Mouse (Mus musculus) layer of hippocampus, adult 18-20 months (tissue): ENCODE results near the gene Gm14781. TPM values are rescaled to one million over a fixed set of nuclear protein-coding genes. Genes with fewer than 3 reads are reported as not detected.
"Not testable (repeated sequence)": the region's sequence is repeated elsewhere in the genome, so short reads cannot be mapped to it uniquely, and the experiment has no call there.

Experiments used
- DNase-seq, 2 experiments: peaks; one replicate each; pipeline ENCODE4 v3.0.0; 2022; ENCODE audit warnings: low spot score in 2 of 2
- long read RNA-seq: library from polyadenylated mRNA; stranded (forward); transcript quantifications from one replicate; pipeline ENCODE4 v2.0.0, GENCODE M21; 2021
- total RNA-seq, 2 experiments: library from RNA; stranded (reverse); gene quantifications; 2 replicates each; pipeline ENCODE4 v1.2.3; 2021

Gm14781 gene
- total RNA-seq = not detected
- long read RNA-seq = 0 reads

DNA sequence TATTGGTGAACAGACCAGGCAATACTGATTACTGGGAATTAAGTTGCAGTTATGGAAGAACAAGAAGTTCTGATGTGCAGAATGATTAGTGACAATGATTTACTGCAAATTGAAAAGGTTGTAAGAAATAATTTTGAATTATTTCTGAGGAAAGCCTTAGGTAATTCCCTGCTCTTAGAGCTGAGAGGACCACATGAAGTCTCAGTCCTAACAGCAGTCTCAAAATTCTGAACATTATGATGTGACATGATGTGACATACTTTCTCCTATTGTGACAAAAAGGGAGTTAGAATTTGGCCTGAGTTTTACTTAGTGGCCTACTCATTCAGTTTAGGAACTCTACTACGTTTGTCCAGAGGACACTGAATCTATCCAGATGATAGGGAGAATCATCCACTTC, at the start of gene Gm14781:
TSS of gene Gm14781 (plus strand) at position 301 of the 400 bp plus-strand sequence.
- DNase-seq = not testable (repeated sequence)

DNA sequence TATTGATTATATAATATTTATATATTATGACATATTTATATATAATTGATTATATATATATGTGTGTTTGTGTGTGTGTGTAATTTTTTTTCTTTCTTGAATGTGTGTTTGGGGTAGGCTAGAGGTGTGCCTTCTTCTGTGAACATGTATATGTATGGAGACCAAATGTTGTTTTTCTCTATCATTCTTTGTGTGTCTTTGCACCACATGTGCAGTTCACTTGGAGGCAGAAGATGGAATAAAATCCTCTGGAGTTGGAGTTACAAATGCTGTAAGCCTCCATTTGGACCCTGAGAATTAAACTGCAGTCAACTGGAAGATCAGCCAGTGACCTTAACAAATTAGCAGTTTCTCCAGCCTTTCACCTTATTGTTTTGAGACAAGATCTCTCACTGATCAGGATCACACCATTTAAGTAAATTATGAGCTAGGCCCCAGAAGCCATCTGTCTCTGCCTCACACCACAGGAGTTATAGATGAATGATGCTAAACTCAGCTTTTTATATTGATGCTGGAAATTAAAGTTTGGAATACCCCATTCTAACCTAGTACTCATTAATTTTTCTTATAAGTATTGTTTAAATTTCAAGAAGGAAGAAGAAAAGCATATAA, 23.1 kb downstream of the Gm14781 start:
- DNase-seq = not testable (repeated sequence)

Other genes with a start within 250 kb of the Gm14781 start
- not detected for gene Gm5072, start 239.7 kb upstream of the Gm14781 start, total RNA-seq
- gene Gm8914, start 152.1 kb upstream of the Gm14781 start, total RNA-seq = not detected
- gene 1700084M14Rik, start 56.3 kb upstream of the Gm14781 start, total RNA-seq = not detected
- gene Mageb5, start 150.8 kb downstream of the Gm14781 start, total RNA-seq = not detected